Mouse (Mus musculus): ENCODE measurements around the gene Med20. TPM values are rescaled to one million over a fixed set of nuclear protein-coding genes. Genes with fewer than 3 reads are reported as not detected.
"Not testable (repeated sequence)": the region's sequence is repeated elsewhere in the genome, so short reads cannot be mapped to it uniquely, and the experiment has no call there.

The Med20 gene
- total RNA-seq, 1 experiment from 2014 or later = 18.0 TPM

- ATAC-seq (replicated peaks in 1 of 2; ENCODE audit: insufficient read depth in 1 of 2, low FRiP score in 2 of 2, low TSS enrichment in 1 of 2, low read depth in 1 of 2, poor library complexity in 2 of 2, severe bottlenecking in 2 of 2) = no peak
These were observed 37.6 kb downstream of the Med20 start for GRCm38 (mm10) chr17:47648966-47649365.

- ATAC-seq (replicated peaks in 1 of 2; ENCODE audit: insufficient read depth in 1 of 2, low FRiP score in 2 of 2, low TSS enrichment in 1 of 2, low read depth in 1 of 2, poor library complexity in 2 of 2, severe bottlenecking in 2 of 2) = no peak
These were observed 40.6 kb downstream of the Med20 start for GRCm38 (mm10) chr17:47651953-47652352.

GRCm38 (mm10) chr17:47654346-47654745, 43.0 kb downstream of the Med20 start:
- ATAC-seq (replicated peaks in 1 of 2; ENCODE audit: insufficient read depth in 1 of 2, low FRiP score in 2 of 2, low TSS enrichment in 1 of 2, low read depth in 1 of 2, poor library complexity in 2 of 2, severe bottlenecking in 2 of 2) = not testable (repeated sequence)

DNA sequence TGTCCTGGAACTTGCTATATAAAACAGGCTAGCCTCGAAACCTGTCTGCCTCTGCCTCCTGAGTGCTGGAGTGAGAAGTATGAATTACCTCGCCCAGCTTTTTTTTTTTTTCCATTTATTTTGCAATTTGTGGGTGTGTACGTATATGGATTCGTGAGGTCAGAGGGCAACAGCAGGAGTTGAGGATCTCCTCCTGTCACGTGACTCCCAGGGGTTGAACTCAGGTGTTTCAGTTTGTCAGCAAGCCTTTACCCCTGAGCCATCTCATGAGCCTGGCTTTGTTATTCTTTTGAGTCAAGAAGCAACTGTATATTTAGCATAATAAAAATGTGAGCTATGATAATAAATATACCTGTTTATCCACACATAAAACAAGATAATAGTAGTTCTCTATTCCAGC, 44.3 kb downstream of the Med20 start:
- no peak for ATAC-seq (replicated peaks in 1 of 2; ENCODE audit: insufficient read depth in 1 of 2, low FRiP score in 2 of 2, low TSS enrichment in 1 of 2, low read depth in 1 of 2, poor library complexity in 2 of 2, severe bottlenecking in 2 of 2)

- ATAC-seq (replicated peaks in 1 of 2; ENCODE audit: insufficient read depth in 1 of 2, low FRiP score in 2 of 2, low TSS enrichment in 1 of 2, low read depth in 1 of 2, poor library complexity in 2 of 2, severe bottlenecking in 2 of 2) = no peak
These were observed 46.5 kb downstream of the Med20 start for GRCm38 (mm10) chr17:47657901-47658300.

DNA sequence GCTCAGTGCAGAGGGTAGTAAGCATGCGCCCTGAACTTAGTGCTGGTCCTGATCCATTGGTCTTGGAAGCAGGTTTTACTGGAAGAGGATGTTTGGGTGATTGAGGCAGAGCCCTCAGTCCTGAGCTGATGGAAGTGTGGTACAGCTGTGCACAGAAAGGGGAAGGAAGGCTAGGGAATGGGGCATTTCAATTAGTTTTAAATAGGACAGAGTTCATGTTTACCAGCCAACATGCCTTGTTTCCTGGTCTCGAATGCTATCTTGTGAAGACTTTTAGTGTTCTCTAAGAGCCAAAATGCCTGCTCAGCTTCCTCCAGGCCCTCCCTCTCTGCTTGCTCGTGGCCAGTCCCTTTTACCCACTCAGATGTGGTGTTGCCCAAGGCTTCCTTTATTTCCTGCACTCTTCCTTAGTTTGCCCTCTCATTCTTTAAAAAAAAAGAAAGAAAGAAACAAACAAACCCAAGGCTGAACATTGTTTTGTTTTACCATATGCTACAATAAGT, 47.4 kb downstream of the Med20 start:
- 0 out of 4 replicates have a peak, but pooled peaks of 1 of the 2 experiments have one; percentile 22 for ATAC-seq (replicated peaks in 1 of 2; ENCODE audit: insufficient read depth in 1 of 2, low FRiP score in 2 of 2, low TSS enrichment in 1 of 2, low read depth in 1 of 2, poor library complexity in 2 of 2, severe bottlenecking in 2 of 2)

GRCm38 (mm10) chr17:47663009-47663713, 51.8 kb downstream of the Med20 start:
- no peak for ATAC-seq (replicated peaks in 1 of 2; ENCODE audit: insufficient read depth in 1 of 2, low FRiP score in 2 of 2, low TSS enrichment in 1 of 2, low read depth in 1 of 2, poor library complexity in 2 of 2, severe bottlenecking in 2 of 2)

GRCm38 (mm10) chr17:47664474-47664873, 53.1 kb downstream of the Med20 start:
- ATAC-seq (replicated peaks in 1 of 2; ENCODE audit: insufficient read depth in 1 of 2, low FRiP score in 2 of 2, low TSS enrichment in 1 of 2, low read depth in 1 of 2, poor library complexity in 2 of 2, severe bottlenecking in 2 of 2) = no peak

GRCm38 (mm10) chr17:47669166-47669565, 57.8 kb downstream of the Med20 start:
- ATAC-seq (replicated peaks in 1 of 2; ENCODE audit: insufficient read depth in 1 of 2, low FRiP score in 2 of 2, low TSS enrichment in 1 of 2, low read depth in 1 of 2, poor library complexity in 2 of 2, severe bottlenecking in 2 of 2) = no peak

DNA sequence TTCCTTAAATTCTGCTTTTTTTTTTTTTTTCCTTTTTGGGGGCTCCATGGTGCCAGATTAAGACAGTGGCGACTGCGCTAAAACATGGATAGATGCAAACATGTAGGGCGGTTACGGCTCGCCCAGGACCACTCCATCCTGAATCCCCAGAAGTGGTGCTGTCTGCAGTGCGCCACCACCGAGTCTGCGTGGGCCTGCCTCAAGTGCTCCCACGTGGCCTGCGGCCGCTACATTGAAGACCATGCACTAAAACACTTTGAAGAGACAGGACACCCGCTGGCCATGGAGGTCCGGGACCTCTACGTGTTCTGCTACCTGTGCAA, 60.6 kb downstream of the Med20 start:
- ATAC-seq (replicated peaks in 1 of 2; ENCODE audit: insufficient read depth in 1 of 2, low FRiP score in 2 of 2, low TSS enrichment in 1 of 2, low read depth in 1 of 2, poor library complexity in 2 of 2, severe bottlenecking in 2 of 2) = peak in 1 of 2 experiments; percentile 6; a peak in 1 of 4 replicates

- ATAC-seq (replicated peaks in 1 of 2; ENCODE audit: insufficient read depth in 1 of 2, low FRiP score in 2 of 2, low TSS enrichment in 1 of 2, low read depth in 1 of 2, poor library complexity in 2 of 2, severe bottlenecking in 2 of 2) = peak; percentile 35 to 42; a peak in 2 of 4 replicates
These were observed 61.1 kb downstream of the Med20 start for GRCm38 (mm10) chr17:47672311-47673111.

Other genes starting within 250 kb of the Med20 start
- 46.3 and 61.6 TPM in 2 replicates for gene Mrps10, start 242.7 kb upstream of the Med20 start, total RNA-seq (2017)
- not detected in 2 replicates for gene Guca1b, start 226.2 kb upstream of the Med20 start, total RNA-seq (2017)
- 2.8 and 3.4 TPM in 2 replicates for gene Guca1a, start 211.0 kb upstream of the Med20 start, total RNA-seq (2017)
- 1.8 and 2.3 TPM in 2 replicates for gene AI661453, start 175.0 kb upstream of the Med20 start, total RNA-seq (2017)
- gene 1700001C19Rik, start 174.2 kb upstream of the Med20 start, total RNA-seq (2017) = 1.9 TPM in 2 replicates
- gene Taf8, start 109.3 kb upstream of the Med20 start, total RNA-seq (2017) = 55.6 and 73.2 TPM in 2 replicates
- 58.9 and 80.2 TPM in 2 replicates for gene Ccnd3, start 106.5 kb upstream of the Med20 start, total RNA-seq (2017)
- gene Bysl, start 90 bp upstream of the Med20 start, total RNA-seq (2017) = 6.9 and 12.1 TPM in 2 replicates
- gene Gm20517, start within 50 bp of the Med20 start, total RNA-seq (2017) = 3.1 and 7.0 TPM in 2 replicates
- 5.4 and 8.3 TPM in 2 replicates for gene Usp49, start 19.1 kb downstream of the Med20 start, total RNA-seq (2017)
- gene Tomm6, start 76.8 kb downstream of the Med20 start, total RNA-seq (2017) = 23.4 and 49.8 TPM in 2 replicates
- gene Frs3, start 77.4 kb downstream of the Med20 start, total RNA-seq (2017) = 1.4 TPM in 2 replicates
- not detected in 2 replicates for gene Gm21981, start 82.9 kb downstream of the Med20 start, total RNA-seq (2017)
- 1.0 and 3.7 TPM in 2 replicates for gene Prickle4, start 83.2 kb downstream of the Med20 start, total RNA-seq (2017)
- gene Pgc, start 115.3 kb downstream of the Med20 start, total RNA-seq (2017) = not detected in 2 replicates
- 7.4 and 10.9 TPM in 2 replicates for gene Tfeb, start 125.4 kb downstream of the Med20 start, total RNA-seq (2017)
- gene Mdfi, start 223.1 kb downstream of the Med20 start, total RNA-seq (2017) = 27.1 and 33.8 TPM in 2 replicates

All from hematopoietic stem cell, adult 5-6 weeks (primary cell).